Mouse (Mus musculus) ovary, postnatal 10 days (tissue): ENCODE data around the gene Tmie.

ENCODE experiments used
- DNase-seq: peaks from one replicate; pipeline ENCODE4 v3.0.0; 2022; ENCODE audit warnings: low spot score

Gene Tmie

DNA sequence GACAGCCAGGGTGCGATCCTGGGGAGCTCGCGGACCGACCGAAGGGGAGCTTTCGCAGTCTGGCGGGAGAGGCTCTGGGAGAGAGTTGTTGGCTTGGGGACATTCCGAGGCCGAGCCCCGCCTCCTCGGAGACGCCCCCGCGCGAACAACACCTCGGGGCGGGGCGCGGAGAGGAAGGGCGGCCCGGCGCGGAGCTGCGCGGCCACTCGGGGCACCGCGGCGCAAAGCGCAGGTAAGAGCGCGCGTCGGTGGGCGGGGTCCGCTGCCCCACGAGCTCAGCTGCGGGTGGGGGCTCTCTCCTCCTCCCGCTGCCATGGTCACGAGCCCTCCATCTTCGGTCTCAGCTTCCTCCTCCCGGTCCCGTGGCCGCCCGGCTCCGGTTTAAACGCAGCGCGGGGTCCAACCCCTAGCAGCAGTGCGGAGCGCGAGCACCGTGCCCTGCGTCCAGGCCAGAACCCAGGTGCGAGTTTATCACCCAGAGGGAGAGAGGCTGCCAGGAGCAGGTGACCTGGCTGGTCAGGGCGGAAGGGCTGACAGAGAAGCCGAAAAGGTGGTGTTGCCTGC lies at the start of gene Tmie:
Gene Tmie (minus strand): TSS at position 116 of the 564 bp plus-strand sequence.
- peak; percentile 33 for DNase-seq

DNA sequence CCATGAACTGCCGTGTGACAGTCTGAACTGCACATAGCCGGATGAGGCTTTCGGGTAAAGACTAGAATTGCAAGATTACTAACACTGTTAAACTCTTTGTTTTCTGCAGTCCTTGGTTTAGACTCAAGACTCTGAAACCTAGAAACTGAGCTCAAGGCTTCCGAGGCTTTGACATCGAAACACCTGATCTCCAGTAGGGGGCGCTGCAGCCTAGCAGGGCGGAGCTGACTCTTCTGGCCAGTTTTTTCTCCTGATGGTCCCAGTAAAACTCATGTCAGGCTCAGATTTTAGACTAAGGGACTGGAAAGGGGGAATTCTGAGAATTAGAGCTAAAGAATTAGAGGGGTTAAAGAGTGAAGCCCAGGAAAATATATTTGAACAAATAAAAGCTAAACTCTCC lies 42.8 kb upstream of the Tmie start:
- peak; percentile 49 for DNase-seq

DNA sequence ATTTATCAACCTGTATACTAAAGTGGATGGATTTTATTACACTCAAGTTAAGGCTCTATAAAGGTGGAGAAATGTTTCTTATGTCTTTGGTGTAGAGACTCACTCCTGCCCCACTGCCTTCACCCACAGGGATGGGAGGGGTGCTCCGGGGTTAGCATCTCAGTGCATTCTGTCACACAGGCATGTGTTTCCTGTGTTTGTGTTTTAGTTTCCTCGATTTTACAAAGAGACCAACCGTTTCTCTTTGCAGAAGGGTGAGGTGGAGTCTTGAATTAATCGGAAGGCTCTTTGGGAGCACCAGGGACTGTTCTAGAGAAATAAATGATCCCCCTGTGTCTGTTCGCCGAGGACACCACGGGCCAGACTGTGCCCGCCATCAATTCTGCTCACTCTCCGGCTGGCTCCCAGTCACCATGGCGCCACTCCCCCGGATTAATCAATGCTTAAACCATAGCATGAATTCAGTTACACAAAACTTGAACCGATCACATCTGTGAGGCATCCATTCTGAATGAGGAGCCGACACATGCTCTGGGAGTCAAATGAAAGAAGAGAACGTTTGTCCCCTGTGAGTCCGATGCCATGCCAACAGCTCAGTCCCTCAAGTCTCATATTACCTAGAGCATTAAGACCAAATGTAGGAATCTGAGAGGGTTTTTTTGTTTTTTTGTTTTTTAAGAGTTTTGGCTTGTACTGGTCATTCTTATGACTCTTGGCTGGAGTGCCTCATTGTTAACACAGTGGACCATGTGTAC lies 40.9 kb upstream of the Tmie start:
- DNase-seq: no peak

DNA sequence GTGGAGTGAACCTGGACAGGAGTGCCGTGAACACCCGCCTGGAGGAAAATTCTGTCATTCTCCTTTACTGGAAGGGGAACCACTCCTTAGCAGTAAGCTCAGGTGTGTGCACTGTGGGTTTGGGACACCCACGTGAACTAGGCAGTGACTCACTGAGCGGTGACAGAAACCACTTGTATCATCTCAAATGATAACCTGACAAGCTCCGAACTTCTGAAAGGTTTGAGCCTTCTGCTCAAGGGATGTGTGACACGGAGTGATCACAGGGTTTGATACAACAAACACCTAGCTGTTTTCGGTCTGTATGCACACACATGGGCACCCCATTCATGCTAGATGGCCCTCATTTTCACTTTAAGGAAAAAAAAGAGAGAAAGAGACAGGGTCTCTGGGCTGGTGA lies 36.9 kb upstream of the Tmie start, which contains the start of gene Fam240a:
Gene Fam240a (minus strand): TSS at position 76 of the 400 bp plus-strand sequence.
- DNase-seq: no peak

DNA sequence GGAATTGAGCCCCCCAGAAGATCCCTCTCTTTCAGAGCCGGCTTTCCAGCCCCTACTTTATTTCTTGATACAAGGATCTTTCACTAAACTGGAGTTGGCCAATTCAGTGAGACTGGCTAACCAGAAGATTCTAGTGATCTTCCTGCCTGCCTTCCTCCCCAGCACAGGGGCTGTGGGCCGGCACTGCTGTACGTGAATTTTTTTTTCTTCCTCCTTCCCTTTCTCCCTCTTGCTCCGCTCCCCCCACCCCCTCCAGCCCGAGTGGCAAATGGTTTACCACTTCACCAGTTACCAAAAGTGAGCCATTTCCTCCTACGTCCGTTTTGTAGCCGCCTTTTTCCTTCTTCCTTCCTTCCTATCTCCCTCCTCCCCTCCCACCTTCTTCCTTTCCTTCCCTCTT lies 35.6 kb upstream of the Tmie start:
- no peak for DNase-seq

DNA sequence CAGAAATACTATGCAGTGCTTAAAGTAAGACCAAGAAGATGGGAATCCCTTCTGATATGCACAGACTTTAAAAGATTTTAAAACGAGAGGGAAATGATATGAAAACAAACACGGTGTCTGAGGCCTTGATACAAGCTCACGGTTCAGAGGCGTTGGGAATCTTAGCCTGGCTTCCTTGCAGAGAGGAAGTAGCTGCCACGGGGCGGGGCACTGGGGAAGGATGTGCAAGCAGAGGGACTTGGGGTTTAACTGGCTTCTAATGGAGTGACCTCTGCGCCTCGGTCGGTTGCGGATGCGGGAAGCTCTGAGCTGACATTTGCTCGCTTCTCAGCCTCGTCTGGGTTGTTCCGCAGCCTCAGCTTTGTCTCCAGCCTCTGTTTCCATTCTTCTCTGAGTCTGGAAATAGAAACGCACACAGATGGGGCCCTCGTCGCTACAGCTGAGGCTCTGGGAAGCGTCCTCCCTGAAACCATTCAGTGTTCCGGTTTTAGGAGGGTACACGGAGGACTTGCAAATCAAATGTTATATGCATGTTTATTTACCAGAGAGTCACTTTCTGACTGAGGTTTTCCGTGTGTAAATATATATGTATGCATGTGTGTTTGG lies 34.8 kb upstream of the Tmie start:
- DNase-seq: no peak

DNA sequence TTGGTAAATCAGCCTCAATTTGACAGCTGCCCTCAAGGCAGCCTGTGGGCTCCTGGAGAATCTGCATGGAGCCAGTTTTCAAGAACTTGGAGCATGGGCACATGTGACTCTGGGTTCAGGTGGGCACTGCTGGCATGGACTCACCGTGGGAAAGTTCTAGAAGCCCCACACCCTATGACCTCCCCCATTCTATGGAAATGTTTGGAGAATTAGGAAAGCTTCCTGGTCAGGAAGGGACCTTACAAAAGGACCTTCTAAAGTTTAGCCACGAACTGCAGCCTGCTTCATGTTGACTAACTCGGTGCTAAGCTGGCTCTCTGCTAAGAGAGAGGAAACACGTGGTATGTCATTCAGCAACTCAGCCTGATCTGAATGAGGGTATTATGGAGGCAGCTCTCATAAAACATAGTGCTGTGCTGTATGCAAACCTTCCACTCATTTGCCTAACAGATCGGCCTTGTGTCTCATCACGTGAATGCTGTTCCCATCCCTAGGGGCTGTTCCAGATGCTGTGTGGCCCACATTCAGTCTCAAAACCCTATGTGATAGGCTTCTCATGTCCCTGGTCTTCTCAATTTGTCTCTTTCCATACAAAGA lies 29.6 kb upstream of the Tmie start:
- no peak for DNase-seq

DNA sequence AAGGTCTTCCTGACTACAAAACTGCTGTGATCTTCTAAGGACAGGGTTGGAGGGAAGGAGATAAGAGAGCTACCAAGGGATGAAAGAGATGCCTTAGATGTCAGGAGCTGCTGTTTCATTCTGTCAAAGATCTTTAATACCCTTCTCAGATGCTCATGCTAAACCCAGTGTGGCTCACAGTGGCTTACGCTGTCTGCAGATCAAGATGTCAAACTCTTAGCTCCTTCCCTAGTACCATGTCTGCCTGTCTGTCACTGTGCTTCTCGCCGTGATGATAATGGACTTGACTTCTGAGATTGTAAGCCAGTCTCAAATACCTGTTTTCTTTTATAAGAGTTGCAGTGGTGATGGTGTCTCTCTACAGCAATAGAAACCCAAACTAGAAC lies 28.7 kb upstream of the Tmie start:
- no peak for DNase-seq

DNA sequence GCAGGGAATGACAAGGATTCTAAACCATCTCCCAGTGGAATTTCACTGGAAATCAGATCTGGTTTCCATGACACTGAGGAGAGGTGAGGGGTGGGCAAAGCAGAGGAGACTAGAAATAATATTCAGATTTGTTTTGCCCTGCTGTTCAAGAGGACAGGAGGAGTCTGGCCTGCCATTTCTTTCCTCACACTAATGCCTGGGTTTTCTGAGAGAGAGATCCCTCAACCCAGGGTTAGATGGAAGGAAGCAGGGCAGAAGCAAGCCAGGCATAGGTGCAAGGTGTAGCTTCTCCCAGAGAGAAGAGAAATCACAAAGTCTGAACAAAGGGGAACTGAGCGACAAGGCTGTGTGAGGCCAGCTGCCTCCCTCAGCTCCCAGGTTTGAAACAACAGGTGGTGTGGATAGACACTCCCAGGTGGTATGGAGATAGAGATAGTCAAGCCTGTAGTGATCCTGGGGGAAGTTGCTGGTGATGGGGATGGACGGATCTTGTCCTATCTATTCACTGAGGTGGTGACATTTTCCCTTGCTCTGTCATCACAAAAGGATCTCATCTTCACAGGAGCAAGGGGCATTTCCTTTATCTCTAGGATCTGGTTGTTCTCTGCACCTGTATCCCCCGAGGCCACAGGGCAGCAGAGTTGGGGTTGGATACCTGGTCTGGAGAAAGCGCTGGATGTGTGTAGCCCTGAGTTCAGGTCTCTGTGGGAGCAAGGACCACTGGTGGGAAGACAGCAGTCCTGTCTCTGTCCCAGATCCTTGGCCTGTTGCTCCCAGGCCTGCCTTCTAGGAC lies 28.1 kb upstream of the Tmie start:
- no peak for DNase-seq

DNA sequence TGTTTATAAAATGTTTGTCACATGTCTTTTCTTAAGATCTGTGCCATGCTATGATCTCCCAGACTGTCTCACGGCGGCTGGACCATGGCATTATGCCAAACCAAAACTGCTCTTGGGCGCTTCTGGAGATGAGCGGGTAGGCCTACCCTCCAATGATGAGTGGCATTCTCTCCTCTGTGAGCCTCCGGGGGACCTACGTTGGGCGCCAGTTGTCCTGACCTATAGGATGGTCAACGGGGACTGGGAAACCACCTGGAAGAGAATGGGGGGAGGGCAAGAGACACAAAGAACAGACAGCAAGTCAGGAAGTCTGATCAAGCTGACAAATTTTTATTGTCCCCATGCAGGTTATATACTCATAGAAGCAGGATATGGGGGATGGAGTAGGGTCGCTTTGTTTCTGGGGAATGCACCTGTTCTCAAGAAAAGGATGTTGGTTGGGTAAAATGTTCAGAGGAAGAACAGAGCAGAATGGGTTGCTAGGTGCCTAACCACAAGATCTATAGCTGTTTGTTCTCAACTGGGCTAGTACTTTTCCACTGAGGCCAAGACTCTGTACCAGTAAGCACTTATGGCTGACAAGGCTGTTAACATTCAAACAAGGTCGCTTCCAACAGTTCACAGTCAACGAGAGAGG lies 27.4 kb upstream of the Tmie start:
- DNase-seq: no peak

DNA sequence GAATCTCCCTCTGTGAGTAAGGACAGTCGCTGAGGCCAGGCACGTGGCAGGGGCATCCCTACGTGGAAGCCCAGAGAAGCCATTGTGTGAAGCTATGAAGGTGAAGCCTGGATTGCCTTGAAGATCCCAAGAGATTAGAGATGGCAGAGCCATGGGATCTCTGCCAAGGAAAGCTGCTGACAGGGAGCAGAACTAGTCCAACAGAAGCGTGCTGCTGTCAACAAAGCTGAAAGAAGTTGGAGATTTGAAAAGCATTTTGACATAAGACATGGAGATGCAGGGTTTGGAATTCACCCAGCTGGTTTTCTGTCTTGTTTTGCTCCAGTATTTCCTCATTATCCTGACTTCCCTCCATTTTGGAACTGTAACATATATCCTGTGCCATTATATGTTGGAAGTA lies 22.4 kb upstream of the Tmie start:
- no peak for DNase-seq

DNA sequence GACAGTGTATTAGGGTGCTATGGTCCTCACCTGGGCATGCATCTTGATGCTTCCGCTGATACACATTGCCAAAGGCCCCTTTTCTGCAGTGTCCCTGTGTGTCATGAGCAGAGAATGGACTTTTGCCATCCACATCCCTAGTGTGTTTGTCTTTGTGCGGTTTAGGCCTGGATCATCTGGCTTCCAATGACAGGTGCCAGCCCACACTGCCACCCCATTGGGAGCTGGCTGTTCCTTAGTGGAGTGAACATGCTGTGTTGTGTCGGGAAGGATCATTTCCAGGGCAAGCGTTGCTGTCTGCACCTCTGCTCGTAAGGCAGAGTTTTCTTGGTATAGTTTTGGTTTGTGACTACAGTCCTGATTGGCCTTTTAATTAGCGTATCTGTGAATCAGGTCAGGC lies 21.3 kb upstream of the Tmie start:
- no peak for DNase-seq

DNA sequence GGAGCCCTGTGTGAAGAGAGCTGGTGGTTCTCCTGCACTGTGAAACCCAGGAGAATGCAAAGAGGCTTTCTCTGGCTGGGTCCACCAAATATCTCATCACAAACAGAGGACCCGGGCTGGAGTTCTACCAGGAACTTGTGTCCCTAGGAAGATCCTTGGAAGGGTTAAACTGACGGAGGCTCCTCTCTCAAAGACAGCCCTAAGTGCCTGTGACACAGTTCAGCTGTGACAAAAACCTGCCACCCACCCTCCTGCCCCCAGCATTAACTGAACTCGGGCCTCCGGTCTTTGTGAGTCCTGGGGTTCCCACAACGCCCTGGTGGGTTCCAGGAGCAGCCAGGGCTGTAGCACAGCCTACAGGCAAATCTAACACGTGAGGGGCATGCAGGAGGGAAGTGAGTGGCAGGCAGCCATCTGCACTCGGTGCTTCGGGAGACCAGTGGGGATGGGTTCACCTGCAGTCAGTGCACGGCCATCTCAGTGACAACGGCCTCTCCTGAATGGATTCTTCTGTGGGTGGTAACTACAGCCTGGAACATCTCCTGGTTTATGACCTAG lies 19.6 kb upstream of the Tmie start:
- DNase-seq: no peak

DNA sequence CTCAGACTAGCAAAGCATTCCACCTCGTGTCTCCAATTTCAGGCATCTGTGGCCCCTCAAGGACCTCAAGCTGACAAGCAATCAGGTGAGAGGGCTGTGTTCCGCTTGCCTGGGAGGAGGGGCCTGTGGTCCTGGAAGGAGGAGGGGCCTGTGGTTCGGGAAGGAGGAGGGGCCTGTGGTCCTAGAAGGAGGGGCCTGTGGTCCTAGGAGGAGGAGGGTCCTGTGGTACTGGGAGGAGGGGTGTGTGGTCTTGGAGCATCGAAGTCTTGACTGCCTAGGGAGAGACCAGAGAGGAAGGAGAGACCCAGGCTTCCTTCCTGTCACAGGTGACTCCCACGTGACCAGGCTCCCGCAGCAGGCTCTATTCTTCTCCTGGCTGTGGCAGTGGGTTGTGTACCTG lies 16.7 kb upstream of the Tmie start:
- no peak for DNase-seq

DNA sequence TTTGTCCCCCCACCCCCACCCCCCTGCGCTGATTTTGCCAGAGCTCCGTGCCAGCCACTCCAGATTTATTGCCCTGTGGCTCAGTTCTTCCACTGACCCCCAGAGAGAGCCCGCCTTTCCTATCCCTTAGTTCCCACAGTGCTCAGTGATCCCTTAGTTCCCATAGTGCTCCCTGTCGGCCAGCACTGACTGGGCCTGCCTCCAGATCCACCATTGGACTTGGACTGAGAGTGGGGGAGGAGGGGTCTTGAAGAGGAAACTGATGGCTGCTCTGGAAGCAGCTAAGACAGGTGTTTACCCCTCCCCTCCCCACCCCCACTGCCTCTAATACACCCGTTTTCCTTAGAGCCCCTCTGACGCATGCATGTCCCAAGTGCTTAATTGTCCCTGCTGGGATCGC lies 16.1 kb upstream of the Tmie start:
- no peak for DNase-seq

DNA sequence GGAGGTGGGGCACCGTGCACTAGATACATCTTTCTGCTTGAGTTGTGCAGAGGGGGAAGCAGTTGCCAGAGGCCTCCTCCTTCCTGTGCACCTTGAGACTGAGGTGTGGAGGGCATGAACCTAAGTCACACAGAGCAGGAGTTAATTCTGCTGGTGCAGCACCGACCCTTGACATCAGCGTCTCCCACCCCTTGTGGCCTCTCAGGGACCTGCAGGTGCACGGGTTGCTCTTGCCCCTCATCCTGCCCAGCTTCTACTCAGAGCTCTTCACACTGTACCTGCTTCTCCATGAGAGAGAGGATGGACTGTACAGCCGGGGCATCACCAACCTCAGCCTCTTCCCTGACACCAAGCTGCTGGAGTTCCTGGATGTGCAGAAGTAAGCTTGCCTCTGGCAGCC lies 15.6 kb upstream of the Tmie start:
- no peak for DNase-seq

DNA sequence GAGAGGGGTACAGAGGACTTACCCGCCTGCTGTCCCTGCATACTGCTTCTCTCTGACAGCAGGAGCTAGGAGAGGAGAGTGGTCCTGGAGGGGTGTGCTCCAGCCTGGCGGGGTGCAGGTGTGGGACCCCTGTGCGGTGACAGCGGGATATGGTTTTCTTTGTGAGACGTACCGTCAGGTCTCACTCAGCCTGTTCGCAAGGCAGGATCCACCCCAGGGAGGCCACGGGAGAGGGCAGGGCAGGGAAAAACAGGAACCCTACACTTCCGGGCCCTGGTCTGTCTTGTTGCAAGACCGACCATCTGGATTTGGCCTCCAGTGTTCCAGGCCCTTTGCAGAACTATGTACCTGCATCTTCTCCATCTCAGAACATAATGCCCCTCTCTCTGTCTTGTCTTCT lies 13.5 kb upstream of the Tmie start:
- no peak for DNase-seq

DNA sequence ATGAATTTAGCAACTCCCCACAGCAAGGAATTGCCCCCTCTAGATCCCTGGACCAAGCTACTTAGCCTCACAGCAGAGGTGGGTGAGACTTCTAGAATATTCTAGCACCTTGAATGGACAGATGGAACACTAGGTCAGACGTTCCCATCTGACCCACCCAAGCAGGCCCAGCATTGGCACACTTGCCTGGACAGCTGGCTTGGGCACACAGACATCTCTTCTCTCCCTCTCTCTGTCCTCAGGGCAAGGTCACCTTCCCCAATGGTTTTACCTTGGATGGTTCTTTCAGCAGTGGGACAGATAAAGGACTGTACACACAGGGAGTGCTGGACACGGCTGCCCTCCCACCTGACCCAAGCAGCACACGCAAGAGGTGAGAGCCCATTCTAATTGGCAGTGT lies 12.6 kb upstream of the Tmie start:
- DNase-seq: no peak

DNA sequence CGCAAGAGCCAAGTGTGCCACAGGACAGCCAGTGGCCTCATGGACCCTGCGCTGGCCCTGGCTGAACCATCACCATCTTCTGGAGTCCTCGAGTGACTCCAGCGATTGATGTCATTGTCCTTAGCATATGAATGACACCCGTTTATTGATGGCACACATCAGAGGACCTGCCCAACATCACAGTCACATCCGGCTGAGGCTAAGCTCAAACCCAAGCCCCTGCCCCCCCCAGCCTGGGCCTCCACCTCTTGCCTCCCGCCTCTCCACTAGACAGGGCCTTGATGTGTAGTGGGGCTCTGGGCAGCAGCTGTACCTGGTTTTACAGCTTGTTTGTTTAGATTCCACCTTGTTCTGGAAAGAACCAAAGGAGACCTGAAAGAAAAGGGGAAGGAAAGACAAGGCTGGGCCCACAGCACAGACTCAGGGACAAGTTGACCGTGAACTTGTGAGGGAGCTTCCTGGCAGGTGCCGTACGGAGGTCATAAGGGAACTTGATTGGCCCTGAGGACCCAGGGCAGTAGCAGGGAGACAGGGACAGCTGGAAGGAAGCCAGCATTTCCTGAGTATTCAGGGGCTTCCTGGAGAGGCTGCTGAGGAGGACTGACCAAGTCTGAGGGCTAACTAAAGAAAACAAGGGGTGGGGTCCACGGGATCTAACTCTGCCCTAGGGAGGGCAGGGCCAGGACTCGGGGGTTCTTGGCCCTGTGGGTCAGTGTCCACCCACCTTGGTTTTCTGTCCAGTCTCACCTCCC lies 11.3 kb upstream of the Tmie start:
- no peak for DNase-seq

DNA sequence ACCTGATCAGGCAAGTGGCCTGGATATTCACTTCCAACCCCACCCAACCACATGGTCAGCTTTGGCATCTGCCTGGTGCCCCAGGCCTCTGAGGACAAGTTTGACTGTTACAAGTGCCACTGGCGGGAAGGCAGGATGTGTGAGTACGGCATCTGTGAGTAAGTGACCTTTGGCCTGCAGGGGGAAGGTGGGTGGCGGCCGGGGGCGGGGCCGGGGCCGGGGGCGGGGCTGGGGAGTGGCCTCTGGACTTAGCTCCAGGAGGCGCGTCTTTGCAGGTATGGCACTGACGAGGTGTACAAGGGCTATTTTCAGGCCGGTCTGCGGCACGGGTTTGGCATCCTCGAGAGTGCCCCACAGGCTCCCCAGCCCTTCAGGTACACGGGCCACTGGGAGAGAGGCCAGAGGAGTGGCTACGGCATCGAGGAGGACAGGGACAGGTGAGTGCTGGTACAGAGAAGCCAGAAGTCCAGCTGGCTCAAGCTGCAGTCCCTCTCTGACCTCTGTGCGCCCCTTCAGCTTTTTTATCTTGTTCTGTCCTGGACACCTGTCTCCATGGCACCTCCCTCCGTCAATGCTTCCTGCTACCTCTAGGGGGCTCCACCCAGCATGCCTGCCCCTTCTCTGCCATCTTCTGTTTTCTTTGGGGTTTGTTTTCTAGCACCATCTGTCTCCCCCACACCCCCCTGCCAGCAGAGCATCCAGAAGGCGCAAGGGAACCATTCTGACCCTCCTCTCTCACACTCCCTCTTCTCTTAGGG lies 10.3 kb upstream of the Tmie start:
- no peak for DNase-seq
